Comparison of ENCODE assay signal across 10 mouse cellular contexts in genomic region chr6:89304375-89305058, GRCm38 (mm10). TPM values are rescaled to one million over a fixed set of nuclear protein-coding genes. Genes with fewer than 3 reads are reported as not detected.
DNase-seq lines count a peak whose midpoint lies in the region.
"Had no signal": no experiment of that assay in that cellular context is flagged by ENCODE, and none has a peak within 500 bp of the region (broad histone marks: within the 10 kb centered on the region; RNA-seq: fewer than 3 reads in every experiment).

No protein-coding gene starts in this region.

- intact Hi-C loops in left cerebral cortex, postnatal 14 days (cut with DNase I): no loop called here

- peak; percentile 26 for DNase-seq in adrenal gland, postnatal 10 days
- no peak for DNase-seq in adrenal gland, adult 8-10 months
- DNase-seq in layer of hippocampus, adult 9-11 months: peak; percentile 51
- DNase-seq in layer of hippocampus, postnatal 10 days (ENCODE audit: low spot score in 2 of 2): no peak
- peak; percentile 57 for DNase-seq in ZHBTc4 (ENCODE audit: low read depth, low spot score)
- peak; percentile 55 to 58 for DNase-seq in left cerebral cortex, postnatal 14 days (ENCODE audit: low spot score in 2 of 2)
- no peak for DNase-seq in thymus, postnatal 4 days
- DNase-seq in ovary, postnatal 10 days (ENCODE audit: low spot score): no peak
- DNase-seq: cerebellum, adult 8-10 months; kidney, postnatal 14 days had no signal

RNA-seq across cellular contexts. Expression of gene Plxna1, which starts 57.9 kb away (rescaled TPM):
- total RNA-seq in adrenal gland, postnatal 10 days (2021): 10 to 100 TPM; 47.7 to 56.6 TPM
- 10 to 100 TPM; 65.9 to 85.2 (median 71.0) TPM for total RNA-seq in adrenal gland, adult 8-10 months (2022)
- 100 to 1,000 TPM; 159 to 169 TPM for total RNA-seq in layer of hippocampus, postnatal 10 days (2021)
- 100 to 1,000 TPM in 1 of 2 experiments, 10 to 100 TPM in 1; 94.4 to 107 TPM for total RNA-seq in left cerebral cortex, postnatal 14 days (2021)

Comparison
In these comparisons a context has a peak if more than half of its experiments do, and no peak if none do; other contexts are left out.
1. DNase-seq: peak in adrenal gland, postnatal 10 days (single experiment), layer of hippocampus, adult 9-11 months (single experiment), ZHBTc4 (single experiment) and left cerebral cortex, postnatal 14 days (2 of 2); none in adrenal gland, adult 8-10 months (single experiment), layer of hippocampus, postnatal 10 days (0 of 2), thymus, postnatal 4 days (single experiment) and ovary, postnatal 10 days (single experiment).